ENCODE assay signal across 11 mouse cellular contexts in genomic region chr12:93549900-93550299, GRCm38 (mm10).
DNase-seq lines count a peak whose midpoint lies in the region; ATAC-seq and TF ChIP-seq lines count a peak whose summit lies in the region.
"Had no signal": no experiment of that assay in that cellular context is flagged by ENCODE, and none has a peak within 500 bp of the region (broad histone marks: within the 10 kb centered on the region; RNA-seq: fewer than 3 reads in every experiment).

No protein-coding gene starts in this region.

- H3K4me2 ChIP-seq in forebrain, embryonic 15.5 days (replicated peaks): no peak overlapping the region
- no peak overlapping the region for H3K4me2 ChIP-seq in forebrain, embryonic 12.5 days
- H3K4me2 ChIP-seq: embryonic facial prominence, embryonic 12.5 days; midbrain, embryonic 12.5 days had no signal

- no peaks in the 10 kb centered on the region for H3K4me1 ChIP-seq in forebrain, embryonic 15.5 days
- H3K4me1 ChIP-seq in forebrain, embryonic 12.5 days: no peaks in the 10 kb centered on the region
- H3K4me1 ChIP-seq: embryonic facial prominence, embryonic 12.5 days; midbrain, embryonic 12.5 days had no signal

- DNase-seq in left cerebral cortex, postnatal 25 days (ENCODE audit: low spot score in 2 of 2): peak; percentile 6 to 18
- no peak for DNase-seq in left cerebral cortex, adult 11 months (ENCODE audit: low spot score)
- DNase-seq in Patski (ENCODE audit: low read depth, low spot score): no peak
- no peak for DNase-seq in frontal cortex, postnatal 10 days (ENCODE audit: low spot score in 2 of 2)
- DNase-seq in adrenal gland, postnatal 36 days: no peak
- DNase-seq: spleen, adult 18-20 months had no signal

- CTCF ChIA-PET in Patski (lab: Charles Lee): interaction anchor here (0.7 kb wide), 1 partner anchor 1919 kb away, joined by 4 read pairs; no protein-coding TSS in a partner anchor

- 0 out of 2 replicates have a peak, but pooled peaks have one; percentile 23 for ATAC-seq in forebrain, embryonic 15.5 days (replicated peaks)
- ATAC-seq in forebrain, embryonic 12.5 days (ENCODE audit: low FRiP score): no peak
- no peak for ATAC-seq in Patski
- ATAC-seq in inflammation-experienced regulatory T-cells, adult 6 months: peak; percentile 52

- intact Hi-C loops in left cerebral cortex, postnatal 25 days (cut with DNase I): no loop called here

- POLR2A ChIA-PET in Patski (lab: Charles Lee): interaction anchor here (0.6 kb wide), 1 partner anchor 1251 kb away, joined by 3 read pairs; no protein-coding TSS in a partner anchor

- 12% methylated on average over 4 of the region's 4 CpGs for WGBS in forebrain, embryonic 15.5 days
- WGBS in forebrain, embryonic 12.5 days: 30% methylated on average over 4 of the region's 4 CpGs

- TF ChIP-seq CTCF in Patski (IDR thresholded peaks at IDR 0.05): peak; percentile 47

- H3K9me3 ChIP-seq in forebrain, embryonic 15.5 days: no peaks in the 10 kb centered on the region
- no peaks in the 10 kb centered on the region for H3K9me3 ChIP-seq in forebrain, embryonic 12.5 days
- H3K9me3 ChIP-seq: embryonic facial prominence, embryonic 12.5 days; midbrain, embryonic 12.5 days had no signal

- H3K4me3 ChIP-seq in forebrain, embryonic 15.5 days: no peak overlapping the region
- no peak overlapping the region for H3K4me3 ChIP-seq in forebrain, embryonic 12.5 days (replicated peaks)
- H3K4me3 ChIP-seq: embryonic facial prominence, embryonic 12.5 days; midbrain, embryonic 12.5 days had no signal

- in situ Hi-C loops in Patski (cut with MboI; ENCODE audit: low pct_unique_long_range_greater_than_20kb): no loop called here

- no peaks in the 10 kb centered on the region for H3K27me3 ChIP-seq in forebrain, embryonic 15.5 days
- no peaks in the 10 kb centered on the region for H3K27me3 ChIP-seq in forebrain, embryonic 12.5 days
- H3K27me3 ChIP-seq in Patski: no peaks in the 10 kb centered on the region
- H3K27me3 ChIP-seq: embryonic facial prominence, embryonic 12.5 days; midbrain, embryonic 12.5 days had no signal

- no peaks in the 10 kb centered on the region for H3K36me3 ChIP-seq in forebrain, embryonic 15.5 days
- H3K36me3 ChIP-seq in forebrain, embryonic 12.5 days (replicated peaks): no peaks in the 10 kb centered on the region
- H3K36me3 ChIP-seq: embryonic facial prominence, embryonic 12.5 days; midbrain, embryonic 12.5 days had no signal

- H3K9ac ChIP-seq in forebrain, embryonic 15.5 days (replicated peaks): no peak overlapping the region
- H3K9ac ChIP-seq in forebrain, embryonic 12.5 days: no peak overlapping the region
- H3K9ac ChIP-seq: embryonic facial prominence, embryonic 12.5 days; midbrain, embryonic 12.5 days had no signal

- no peak overlapping the region for H3K27ac ChIP-seq in forebrain, embryonic 15.5 days (replicated peaks)
- no peak overlapping the region for H3K27ac ChIP-seq in forebrain, embryonic 12.5 days
- H3K27ac ChIP-seq: embryonic facial prominence, embryonic 12.5 days; midbrain, embryonic 12.5 days had no signal

Comparison
In these comparisons a context has a peak if more than half of its experiments do, and no peak if none do; other contexts are left out.
1. ATAC-seq: peak in forebrain, embryonic 15.5 days (single experiment) and inflammation-experienced regulatory T-cells, adult 6 months (single experiment); none in forebrain, embryonic 12.5 days (single experiment) and Patski (single experiment).
2. DNase-seq: peak in left cerebral cortex, postnatal 25 days (2 of 2); none in left cerebral cortex, adult 11 months (single experiment), Patski (single experiment), frontal cortex, postnatal 10 days (0 of 2) and adrenal gland, postnatal 36 days (0 of 2).